Mouse (Mus musculus): ENCODE data around the gene Olfr1434.
"Not testable (repeated sequence)": the region's sequence is repeated elsewhere in the genome, so short reads cannot be mapped to it uniquely, and the experiment has no call there.

Gene Olfr1434

DNA sequence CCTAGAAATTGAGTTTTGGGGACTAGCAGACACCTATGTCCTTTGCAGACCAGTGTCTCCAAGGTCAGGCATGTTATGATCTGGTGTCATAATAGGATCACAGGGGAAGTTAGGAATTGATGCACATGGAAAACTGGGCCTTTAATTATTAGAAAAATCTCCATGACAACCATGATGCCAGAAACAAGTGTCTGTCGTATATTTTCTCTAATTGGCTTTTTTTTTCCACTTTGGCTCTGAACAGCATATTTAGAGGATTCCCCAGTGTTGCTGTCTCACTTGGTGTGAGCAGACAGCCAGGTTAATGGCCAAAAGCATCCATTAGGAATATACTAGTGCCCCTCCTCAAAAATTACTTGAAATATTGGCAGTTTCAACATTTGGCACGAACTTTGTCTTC lies at the start of gene Olfr1434:
TSS of gene Olfr1434 (plus strand) at position 301 of the 400 bp plus-strand sequence.
- DNase-seq: no peak

DNA sequence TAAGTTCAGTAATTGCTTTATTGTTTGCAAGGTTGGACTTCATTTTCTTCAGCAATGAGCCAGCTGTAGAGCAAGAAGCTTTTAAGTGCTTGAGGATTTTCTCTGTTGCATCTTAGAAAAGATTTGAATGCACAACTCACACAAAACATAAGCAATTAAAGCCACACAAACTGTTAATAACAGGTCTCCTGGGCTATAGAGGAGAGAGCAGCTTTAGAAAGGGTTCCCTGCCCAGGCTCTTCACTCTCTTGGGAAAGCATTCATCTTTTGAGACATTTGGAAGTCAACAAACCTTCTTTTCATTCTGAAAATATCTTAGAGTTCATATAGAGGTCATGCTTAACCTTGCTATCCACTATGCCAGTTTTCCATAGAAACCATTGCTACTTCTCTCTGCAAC lies 47.2 kb upstream of the Olfr1434 start, which contains the start of gene Olfr1432:
TSS of gene Olfr1432 (minus strand) at position 101 of the 400 bp plus-strand sequence.
- not testable (repeated sequence) for DNase-seq

DNA sequence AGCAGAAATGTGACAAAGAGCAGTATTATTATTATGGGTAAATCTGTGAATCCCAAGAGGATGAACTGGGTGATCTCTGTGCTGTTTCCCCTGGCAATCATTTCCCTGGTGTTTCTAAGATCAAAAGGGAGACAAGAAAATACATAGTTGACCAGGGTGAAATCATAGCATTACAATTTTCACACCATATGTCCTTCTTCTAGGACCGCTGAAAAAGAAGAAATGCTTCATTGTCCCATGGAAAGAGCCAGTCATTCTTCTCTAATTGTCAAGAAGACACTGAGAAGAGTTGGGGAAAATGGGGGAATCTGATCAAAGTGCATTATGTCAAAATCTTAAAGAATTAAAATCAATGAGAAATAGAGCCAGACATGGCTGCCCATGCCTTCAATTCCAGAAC lies 38.1 kb upstream of the Olfr1434 start, which contains the start of gene Olfr262:
TSS of gene Olfr262 (minus strand) at position 101 of the 400 bp plus-strand sequence.
- no peak for DNase-seq

DNA sequence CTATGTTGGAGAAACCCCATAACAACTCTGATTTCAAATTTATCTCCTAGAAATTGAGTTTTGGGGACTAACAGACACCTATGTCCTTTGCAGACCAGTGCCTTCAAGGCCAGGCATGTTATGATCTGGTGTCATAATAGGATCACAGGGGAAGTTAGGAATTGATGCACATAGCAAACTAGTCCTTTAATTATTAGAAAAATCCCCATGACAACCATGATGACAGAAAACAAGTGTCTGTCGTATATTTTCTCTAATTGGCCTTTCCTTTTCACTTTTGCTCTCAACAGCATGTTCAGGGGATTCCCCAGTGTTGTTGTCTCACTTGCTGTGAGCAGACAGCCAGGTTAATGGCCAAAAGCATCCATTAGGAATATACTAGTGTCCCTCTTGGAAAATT lies 18.9 kb upstream of the Olfr1434 start, which contains the start of gene Olfr235:
TSS of gene Olfr235 (plus strand) at position 301 of the 400 bp plus-strand sequence.
- DNase-seq: no peak

DNA sequence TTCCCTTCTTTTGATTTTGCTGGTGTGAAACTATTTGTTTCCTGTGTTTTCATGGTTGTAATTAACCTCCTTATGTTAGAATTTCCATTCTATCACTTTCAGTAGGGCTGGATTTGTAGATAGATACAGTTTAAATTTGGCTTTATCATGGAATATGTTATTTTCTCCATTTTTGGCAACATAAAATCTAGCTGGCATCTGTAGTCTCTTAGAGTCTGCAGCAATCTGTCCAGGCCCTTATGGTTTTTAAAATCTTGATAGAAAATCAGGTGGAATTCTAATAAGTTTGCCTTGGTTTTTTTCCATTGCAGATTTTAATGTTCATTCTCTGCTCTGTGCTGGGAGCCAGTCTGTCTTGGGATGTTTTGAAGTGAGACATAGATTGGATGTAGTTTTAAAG lies 13.3 kb downstream of the Olfr1434 start:
- no peak for DNase-seq

DNA sequence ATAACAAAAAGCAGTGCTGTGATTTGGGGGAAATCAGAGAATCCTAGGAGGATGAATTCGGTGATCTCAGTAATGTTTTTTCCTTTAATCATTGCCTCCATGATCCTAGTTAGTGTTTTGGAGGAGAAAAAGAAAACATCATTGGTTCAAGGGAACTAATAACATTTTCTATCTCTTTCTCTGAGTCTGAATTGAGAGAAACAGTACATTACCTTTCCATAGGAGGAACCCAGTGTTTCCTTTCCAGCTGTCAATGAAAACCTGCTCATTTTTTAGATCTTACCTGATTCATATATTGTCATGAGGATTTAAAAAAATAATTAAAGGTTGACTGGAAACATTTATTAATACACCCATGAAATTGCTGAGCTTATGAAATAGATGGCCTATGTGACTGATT lies 19.4 kb downstream of the Olfr1434 start, which contains the start of gene Olfr1436:
TSS of gene Olfr1436 (minus strand) at position 101 of the 400 bp plus-strand sequence.
- DNase-seq: not testable (repeated sequence)

DNA sequence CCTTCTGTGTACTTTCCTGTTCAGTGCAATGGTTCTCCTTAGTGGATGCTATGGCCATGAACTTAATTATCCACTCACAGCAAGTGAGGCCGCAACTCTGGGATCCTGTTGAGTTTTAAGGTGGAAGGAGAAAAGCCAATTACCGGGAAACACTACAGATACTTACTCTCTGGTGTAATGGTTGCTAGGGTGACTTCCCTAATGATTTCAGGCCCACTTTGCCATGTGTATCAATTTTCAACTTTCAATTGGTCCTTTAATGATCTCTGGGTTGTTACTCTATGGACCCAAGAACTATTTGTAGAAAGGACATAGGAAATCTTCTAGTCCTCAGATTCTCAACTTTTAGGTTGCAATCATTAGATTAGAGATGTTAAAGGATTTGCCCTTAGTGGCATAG lies 45.3 kb downstream of the Olfr1434 start, which contains the start of gene Olfr1437:
TSS of gene Olfr1437 (minus strand) at position 101 of the 400 bp plus-strand sequence.
- no peak for DNase-seq

Data from lung, postnatal 14 days (tissue).